Mouse (Mus musculus): ENCODE results near the gene C1qtnf6.

The C1qtnf6 gene

GRCm38 (mm10) chr15:78480991-78481390, 50.2 kb downstream of the C1qtnf6 start:
- no peak for DNase-seq (ENCODE audit: low spot score in 2 of 2)

GRCm38 (mm10) chr15:78480111-78480510, 51.1 kb downstream of the C1qtnf6 start:
- no peak for DNase-seq (ENCODE audit: low spot score in 2 of 2)

- DNase-seq (ENCODE audit: low spot score in 2 of 2) = no peak
Observed at GRCm38 (mm10) chr15:78479470-78479869, 51.7 kb downstream of the C1qtnf6 start.

- DNase-seq (ENCODE audit: low spot score in 2 of 2) = no peak
Observed at GRCm38 (mm10) chr15:78478073-78478472, 53.1 kb downstream of the C1qtnf6 start.

- no peak for DNase-seq (ENCODE audit: low spot score in 2 of 2)
Observed at GRCm38 (mm10) chr15:78476878-78477277, 54.3 kb downstream of the C1qtnf6 start.

- no peak for DNase-seq (ENCODE audit: low spot score in 2 of 2)
Observed at GRCm38 (mm10) chr15:78475604-78476031, 55.6 kb downstream of the C1qtnf6 start.

- DNase-seq (ENCODE audit: low spot score in 2 of 2) = no peak
Observed at GRCm38 (mm10) chr15:78473442-78473841, 57.8 kb downstream of the C1qtnf6 start.

Measured in heart, adult 9 months (tissue).